Mouse (Mus musculus): ENCODE measurements at regions not wholly inside any gene's neighbourhood (a gene's known extent, or its start where the extent isn't known, plus 50 kb on each side); places are given as distances from the start of the nearest gene placed in this dataset.

DNA sequence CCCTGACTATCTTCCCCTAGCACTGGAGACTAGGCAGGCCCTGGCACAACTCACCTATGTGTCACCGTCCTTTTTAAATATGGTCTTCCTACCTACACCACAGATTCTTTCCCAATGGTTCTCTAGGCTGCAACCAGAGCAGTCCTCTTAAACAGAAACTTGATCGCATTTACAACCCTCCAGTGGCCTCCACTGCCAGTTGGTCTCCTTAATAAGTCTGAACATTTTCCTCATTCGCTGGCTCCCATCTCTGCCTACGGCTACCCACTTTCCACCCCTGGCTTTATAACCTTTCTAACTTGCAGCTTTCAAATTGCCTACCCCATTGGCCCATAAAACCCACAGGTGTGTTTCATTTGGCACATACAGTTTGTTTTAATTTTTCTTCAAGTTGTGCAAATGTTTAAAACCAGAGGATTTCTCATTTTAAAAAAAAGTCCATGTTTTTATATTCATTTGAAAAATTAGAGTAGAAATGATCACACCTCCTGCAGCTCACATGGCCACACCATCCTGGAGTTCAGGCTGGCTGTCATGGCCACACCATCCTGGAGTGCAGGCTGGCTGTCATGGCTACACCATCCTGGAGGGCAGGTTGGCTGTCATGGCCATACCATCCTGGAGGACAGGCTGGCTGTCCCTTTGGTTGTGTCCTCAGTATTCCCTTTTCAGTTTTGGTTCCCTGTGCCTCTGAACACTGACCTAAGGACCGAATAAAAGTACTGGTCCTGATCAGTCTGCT lies 74.4 kb upstream of the Ccnd2 start:
- no peak for TF ChIP-seq MYOD1 (IDR thresholded peaks at IDR 0.05; ENCODE audit: control insufficient read depth, insufficient read length, low read depth)
- no peak for TF ChIP-seq CTCF (IDR thresholded peaks at IDR 0.05; ENCODE audit: control insufficient read depth, insufficient read depth, insufficient read length)
- no peak for TF ChIP-seq CEBPB (IDR thresholded peaks at IDR 0.05; ENCODE audit: low read depth)
